Mouse (Mus musculus) spleen, adult 2 months (tissue): Measurements from ENCODE around the gene Trp53i11.

Source experiments
- CTCF ChIP-seq: fragments of 200-500 bp; IDR thresholded peaks from 2 replicates; pipeline ENCODE4 v1.5.1; 2011; ENCODE audit warnings: mild to moderate bottlenecking, inconsistent platforms; ENCODE audit not compliant: insufficient read depth, insufficient read length, insufficient replicate concordance; ENCODE audit errors: extremely low read depth
- POLR2A ChIP-seq: fragments of 200-500 bp; IDR thresholded peaks from 2 replicates; pipeline ENCODE4 v1.6.1; 2011; ENCODE audit warnings: low read depth, low read length, inconsistent platforms

GRCm38 (mm10) chr2:93187323-93187996 lies at the start of gene Trp53i11:
- TF ChIP-seq CTCF = peak; percentile 76
- peak; percentile 84 for TF ChIP-seq POLR2A
